In the genomic region with DNA sequence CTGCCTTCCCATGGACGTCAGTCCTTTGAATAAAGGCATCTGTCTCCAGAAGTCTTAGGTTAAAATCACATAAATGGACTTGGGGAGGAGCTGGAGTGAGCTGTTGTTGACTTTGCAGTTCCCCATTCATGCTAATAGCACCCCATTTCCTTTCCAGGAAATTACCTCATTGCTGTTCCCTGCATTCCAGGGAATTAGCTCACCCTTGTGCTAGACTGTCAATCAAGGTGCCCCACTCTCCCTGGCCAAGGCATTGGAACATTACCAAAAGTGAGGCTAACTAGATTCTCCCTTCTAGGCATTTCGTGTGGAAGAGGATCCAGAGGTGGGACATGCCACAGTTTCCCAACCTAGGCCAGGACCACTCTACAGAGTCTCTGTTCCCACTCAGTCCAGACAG, we compare ENCODE assay signal across 8 mouse cellular contexts.
DNase-seq lines count a peak whose midpoint lies in the region; ATAC-seq and TF ChIP-seq lines count a peak whose summit lies in the region.

No protein-coding gene starts in this region.

- H3K4me1 ChIP-seq in hindbrain, embryonic 12.5 days, result peaks cover 5% of the 10 kb centered on the region
- no peaks in the 10 kb centered on the region; the same call in 1 of the 2 replicates for H3K4me1 ChIP-seq in hindbrain, embryonic 16.5 days (ENCODE audit: control insufficient read depth, insufficient read depth, low read depth, low read length)
- peaks cover 23% of the 10 kb centered on the region for H3K4me1 ChIP-seq in heart, embryonic 10.5 days
- H3K4me1 ChIP-seq in kidney, postnatal 0 days (replicated peaks; ENCODE audit: insufficient read depth, low read length), result peaks cover 12% of the 10 kb centered on the region
- H3K4me1 ChIP-seq in neural tube, embryonic 14.5 days (ENCODE audit: control insufficient read depth, insufficient read depth, low read length), result no peaks in the 10 kb centered on the region

- H3K36me3 ChIP-seq in hindbrain, embryonic 12.5 days, result no peaks in the 10 kb centered on the region
- no peaks in the 10 kb centered on the region for H3K36me3 ChIP-seq in hindbrain, embryonic 16.5 days (ENCODE audit: control insufficient read depth, insufficient read depth, low read length)
- H3K36me3 ChIP-seq in heart, embryonic 10.5 days, result no peaks in the 10 kb centered on the region
- H3K36me3 ChIP-seq in kidney, postnatal 0 days (ENCODE audit: insufficient read depth, low read length), result no peaks in the 10 kb centered on the region
- H3K36me3 ChIP-seq in neural tube, embryonic 14.5 days (ENCODE audit: control insufficient read depth, insufficient read depth, low read length), result no peaks in the 10 kb centered on the region

- no peak overlapping the region for H3K4me2 ChIP-seq in hindbrain, embryonic 12.5 days (replicated peaks)
- H3K4me2 ChIP-seq in hindbrain, embryonic 16.5 days (ENCODE audit: low read length), result no peak overlapping the region
- H3K4me2 ChIP-seq in kidney, postnatal 0 days (ENCODE audit: low read length), result no peak overlapping the region
- H3K4me2 ChIP-seq in neural tube, embryonic 14.5 days (ENCODE audit: low read depth, low read length), result no peak overlapping the region

- TF ChIP-seq CTCF in kidney, postnatal 0 days (IDR thresholded peaks at IDR 0.05; ENCODE audit: low read depth), result no peak

- ATAC-seq in hindbrain, embryonic 12.5 days (ENCODE audit: low FRiP score), result no peak
- no peak for ATAC-seq in hindbrain, embryonic 16.5 days
- no peak for ATAC-seq in kidney, postnatal 0 days (replicated peaks; ENCODE audit: low FRiP score, low read depth)
- no peak for ATAC-seq in neural tube, embryonic 14.5 days (ENCODE audit: low read depth)

- H3K4me3 ChIP-seq in hindbrain, embryonic 12.5 days, result no peak overlapping the region
- H3K4me3 ChIP-seq in hindbrain, embryonic 16.5 days (ENCODE audit: low read length), result no peak overlapping the region
- H3K4me3 ChIP-seq in heart, embryonic 10.5 days, result no peak overlapping the region
- H3K4me3 ChIP-seq in kidney, postnatal 0 days (replicated peaks; ENCODE audit: low read depth, low read length), result no peak overlapping the region
- no peak overlapping the region for H3K4me3 ChIP-seq in neural tube, embryonic 14.5 days (ENCODE audit: low read depth, low read length)

- DNase-seq in heart, embryonic 10.5 days (ENCODE audit: low spot score), result no peak
- peak; percentile 42 for DNase-seq in kidney, postnatal 0 days (ENCODE audit: low spot score)
- no peak for DNase-seq in urinary bladder, postnatal 14 days (ENCODE audit: low spot score)
- no peak for DNase-seq in cerebellum, adult 9-10 months
- no peak for DNase-seq in T-cell, adult 2 months (ENCODE audit: low spot score)

- no peak overlapping the region for H3K9ac ChIP-seq in hindbrain, embryonic 12.5 days
- no peak overlapping the region for H3K9ac ChIP-seq in hindbrain, embryonic 16.5 days (ENCODE audit: low read depth, low read length)
- no peak overlapping the region for H3K9ac ChIP-seq in kidney, postnatal 0 days (ENCODE audit: low read depth, low read length)
- no peak overlapping the region for H3K9ac ChIP-seq in neural tube, embryonic 14.5 days (replicated peaks; ENCODE audit: low read depth, low read length)

- H3K27me3 ChIP-seq in hindbrain, embryonic 12.5 days, result no peaks in the 10 kb centered on the region
- no peaks in the 10 kb centered on the region for H3K27me3 ChIP-seq in hindbrain, embryonic 16.5 days (replicated peaks; ENCODE audit: control insufficient read depth, insufficient read depth, low read length)
- H3K27me3 ChIP-seq in heart, embryonic 10.5 days (ENCODE audit: insufficient read depth, poor library complexity, severe bottlenecking), result no peaks in the 10 kb centered on the region
- no peaks in the 10 kb centered on the region for H3K27me3 ChIP-seq in kidney, postnatal 0 days (ENCODE audit: insufficient read depth, low read length)
- no peaks in the 10 kb centered on the region for H3K27me3 ChIP-seq in neural tube, embryonic 14.5 days (ENCODE audit: control insufficient read depth, insufficient read depth, low read length)

- no peaks in the 10 kb centered on the region for H3K9me3 ChIP-seq in hindbrain, embryonic 12.5 days (replicated peaks)
- no peaks in the 10 kb centered on the region for H3K9me3 ChIP-seq in hindbrain, embryonic 16.5 days (ENCODE audit: control insufficient read depth, low read length)
- H3K9me3 ChIP-seq in heart, embryonic 10.5 days, result no peaks in the 10 kb centered on the region
- no peaks in the 10 kb centered on the region for H3K9me3 ChIP-seq in kidney, postnatal 0 days (replicated peaks; ENCODE audit: low read length)
- no peaks in the 10 kb centered on the region for H3K9me3 ChIP-seq in neural tube, embryonic 14.5 days (ENCODE audit: control insufficient read depth, low read length)

- 66% methylated on average over 2 of the region's 2 CpGs for WGBS in hindbrain, embryonic 12.5 days
- 52% methylated on average over 2 of the region's 2 CpGs for WGBS in hindbrain, embryonic 16.5 days
- 56% methylated on average over 2 of the region's 2 CpGs for WGBS in heart, embryonic 10.5 days
- 28% methylated on average over 2 of the region's 2 CpGs for WGBS in kidney, postnatal 0 days
- 57% methylated on average over 2 of the region's 2 CpGs for WGBS in neural tube, embryonic 14.5 days

- peak overlapping the region; percentile 64; the same call in 1 of the 2 replicates for H3K27ac ChIP-seq in hindbrain, embryonic 12.5 days
- no peak overlapping the region for H3K27ac ChIP-seq in hindbrain, embryonic 16.5 days (ENCODE audit: low read depth, low read length)
- H3K27ac ChIP-seq in heart, embryonic 10.5 days, result peak overlapping the region; percentile 79
- H3K27ac ChIP-seq in kidney, postnatal 0 days, result peak overlapping the region; percentile 85
- H3K27ac ChIP-seq in neural tube, embryonic 14.5 days (ENCODE audit: low read depth, low read length), result peak overlapping the region; percentile 29; the same call in 1 of the 2 replicates
